Mouse (Mus musculus) R1 (cell line): Measurements from ENCODE around the gene Fuz.

Experiments
- DNase-seq: peaks from one replicate; pipeline ENCODE4 v3.0.0-alpha.2; 2018; ENCODE audit warnings: low read depth, low spot score

Fuz gene

DNA sequence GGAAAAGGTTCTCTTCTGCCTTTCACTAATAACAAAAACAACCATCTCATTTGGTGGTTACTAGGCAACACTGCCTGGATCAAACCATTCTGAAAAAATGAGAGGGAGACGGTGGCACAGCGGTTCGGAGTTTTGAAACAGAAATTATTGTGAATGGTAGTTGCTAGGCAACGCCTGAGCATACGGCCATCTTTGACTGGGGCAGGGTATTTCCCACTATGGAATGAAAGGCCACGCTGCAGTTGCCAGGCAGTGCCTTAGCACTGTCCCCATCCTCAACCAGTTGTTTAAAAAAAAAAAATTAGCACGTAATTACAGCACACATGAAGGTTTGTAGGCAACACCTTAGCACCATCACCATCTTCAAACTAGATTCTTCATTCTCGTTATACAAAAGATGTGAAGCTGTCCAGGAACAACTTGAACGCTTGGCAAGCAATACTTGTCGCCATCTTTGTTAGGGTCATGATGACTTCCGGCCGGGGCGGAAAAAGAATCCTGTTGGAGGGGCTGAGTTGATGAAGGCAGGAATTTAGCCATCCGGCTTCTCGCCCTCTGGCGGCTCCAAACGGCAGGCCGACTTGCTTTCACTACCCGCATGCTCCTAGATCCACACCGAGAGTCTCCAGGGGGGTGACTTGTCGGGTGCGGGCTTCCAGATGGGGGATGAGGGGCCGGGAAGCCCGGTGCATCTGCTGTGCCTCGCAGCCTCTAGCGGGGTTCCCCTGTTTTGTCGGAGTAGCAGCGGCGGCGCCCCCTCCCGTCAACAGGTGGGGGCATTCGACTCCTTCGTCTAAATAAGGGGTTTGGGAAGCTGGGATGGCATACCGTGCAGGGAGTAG is at the start of gene Fuz:
Gene Fuz, plus strand, starts transcription at position 487 of the 842 bp plus-strand sequence.
- peak; percentile 99 for DNase-seq

DNA sequence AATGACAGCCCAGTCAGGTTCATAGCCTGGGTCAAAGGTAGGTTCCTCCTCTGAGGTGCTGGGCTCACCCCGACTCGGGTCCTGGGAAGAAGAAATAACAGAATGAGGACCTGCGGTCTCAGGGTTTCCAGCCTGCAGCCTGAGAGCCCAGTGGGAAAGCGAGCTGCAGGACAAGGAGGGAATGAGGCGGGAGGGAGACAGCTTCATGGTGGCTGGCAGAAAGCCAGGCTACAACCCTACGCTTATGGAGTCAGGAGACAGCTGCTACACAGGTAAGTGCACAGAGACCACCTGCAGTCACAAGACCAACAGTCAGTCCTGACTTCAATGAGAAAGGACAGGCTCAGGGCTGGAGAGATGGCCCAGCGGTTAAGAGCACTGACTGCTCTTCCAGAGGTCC is 49.1 kb upstream of the Fuz start:
- DNase-seq, result no peak

GRCm38 (mm10) chr7:44847772-44848171 is 48.1 kb upstream of the Fuz start:
- DNase-seq, result no peak

- DNase-seq, result peak; percentile 100
Measured at GRCm38 (mm10) chr7:44848561-44849415, 47.1 kb upstream of the Fuz start, which contains the start of the genes Akt1s1 and Tbc1d17. Gene Akt1s1, plus strand, starts transcription at chr7:44848991. Gene Tbc1d17, minus strand, starts transcription at chr7:44849079.

GRCm38 (mm10) chr7:44849416-44850111 is 46.3 kb upstream of the Fuz start:
- peak; percentile 96 for DNase-seq

DNA sequence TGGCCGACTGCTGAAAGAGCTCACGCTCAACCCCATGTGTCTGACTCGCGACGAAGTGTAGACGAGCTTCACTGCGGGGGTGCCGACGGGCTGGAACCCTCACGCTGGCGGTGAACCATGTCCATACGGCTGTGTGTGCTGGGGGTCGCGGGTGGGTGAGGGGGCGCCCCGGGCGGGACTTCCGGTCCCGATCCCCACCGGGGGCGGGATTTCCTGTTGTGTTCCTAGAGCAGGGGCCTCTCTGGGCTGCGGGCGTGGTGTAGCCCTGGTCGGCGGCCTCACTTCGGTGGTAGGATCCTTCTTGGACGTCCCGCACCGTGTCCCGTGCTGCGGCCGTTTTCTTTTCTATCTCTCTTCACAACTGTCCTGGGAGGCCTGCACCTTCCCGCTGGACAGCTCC is 45.7 kb upstream of the Fuz start:
- DNase-seq, result peak; percentile 85

- no peak for DNase-seq
Measured at GRCm38 (mm10) chr7:44850789-44851624, 44.9 kb upstream of the Fuz start.

DNA sequence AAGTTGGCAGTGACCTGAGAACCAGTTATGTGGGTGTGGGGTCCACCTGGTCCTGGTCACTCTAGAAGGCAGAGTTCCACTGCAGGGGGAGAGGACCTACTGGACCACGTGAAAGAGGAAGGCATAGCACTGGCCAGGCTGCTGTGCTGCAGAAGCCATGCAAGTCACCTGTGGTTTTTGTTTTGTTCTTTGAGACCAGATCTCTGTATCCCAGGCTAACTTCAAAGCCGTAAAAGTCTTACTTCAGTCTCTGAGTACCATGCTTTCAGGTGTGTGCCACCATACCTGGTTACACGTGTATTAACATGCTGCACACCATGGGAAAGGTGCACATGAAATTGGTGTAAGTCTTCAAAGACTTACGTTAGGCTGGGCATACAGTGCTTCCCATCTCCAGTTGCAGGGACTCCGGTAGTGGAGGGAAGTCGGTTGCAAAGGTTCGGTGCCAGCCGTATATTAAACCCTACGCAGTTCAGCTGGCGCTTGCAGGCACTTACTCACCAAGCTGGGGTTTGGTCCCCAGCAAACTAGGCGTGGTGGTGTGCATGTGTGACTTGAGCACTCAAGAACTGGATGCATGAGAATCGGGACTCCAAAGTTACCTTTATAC is 44.1 kb upstream of the Fuz start:
- DNase-seq, result no peak

DNA sequence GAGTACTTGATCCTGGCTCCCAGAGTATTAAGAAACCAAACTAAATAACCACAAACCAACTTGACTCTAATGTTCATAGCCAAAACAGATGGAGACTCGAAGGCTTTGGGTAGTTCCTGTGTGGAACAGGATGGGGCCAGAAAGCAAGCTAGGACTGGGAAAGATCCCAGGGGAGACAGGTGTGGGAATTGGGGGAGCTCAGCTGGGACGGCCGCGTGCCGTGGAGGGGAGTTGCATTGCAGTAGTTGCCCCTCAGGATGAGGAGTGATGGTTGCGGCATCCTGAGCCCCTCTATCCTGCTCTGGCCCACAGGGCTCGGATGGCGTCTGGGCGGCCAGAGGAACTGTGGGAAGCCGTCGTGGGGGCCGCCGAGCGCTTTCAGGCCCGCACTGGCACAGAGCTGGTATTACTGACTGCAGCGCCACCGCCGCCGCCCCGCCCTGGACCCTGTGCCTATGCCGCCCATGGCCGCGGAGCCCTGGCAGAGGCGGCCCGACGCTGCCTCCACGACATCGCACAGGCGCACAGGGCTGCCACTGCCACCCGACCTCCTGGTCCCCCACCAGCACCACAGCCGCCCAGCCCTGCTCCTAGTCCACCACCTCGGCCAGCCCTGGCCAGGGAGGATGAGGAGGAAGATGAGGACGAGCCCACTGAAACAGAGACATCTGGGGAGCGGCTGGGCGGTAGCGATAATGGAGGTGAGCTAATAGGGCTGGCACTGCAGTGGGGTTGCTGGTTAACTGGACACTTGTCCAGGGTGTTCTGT is 43.4 kb upstream of the Fuz start:
- no peak for DNase-seq

DNA sequence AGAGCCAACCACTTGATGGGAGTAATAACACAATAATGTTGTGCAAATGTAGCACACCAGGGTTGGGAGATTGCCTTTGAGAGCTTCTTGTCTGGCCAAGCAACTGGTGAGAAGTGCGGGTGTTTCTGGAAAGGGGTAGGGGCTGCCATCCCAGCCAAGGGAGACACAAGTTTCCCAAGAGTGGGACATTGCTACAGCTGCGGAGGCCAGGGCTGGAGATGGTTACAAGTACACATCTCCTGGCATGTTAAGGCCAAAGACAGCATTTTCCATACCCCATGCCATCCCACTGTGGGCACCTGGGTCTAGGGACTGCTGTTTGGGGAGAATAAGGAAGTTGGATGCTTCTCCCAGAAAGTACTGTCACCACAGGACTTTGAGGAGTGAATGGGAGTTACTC is 42.8 kb upstream of the Fuz start:
- DNase-seq, result no peak

DNA sequence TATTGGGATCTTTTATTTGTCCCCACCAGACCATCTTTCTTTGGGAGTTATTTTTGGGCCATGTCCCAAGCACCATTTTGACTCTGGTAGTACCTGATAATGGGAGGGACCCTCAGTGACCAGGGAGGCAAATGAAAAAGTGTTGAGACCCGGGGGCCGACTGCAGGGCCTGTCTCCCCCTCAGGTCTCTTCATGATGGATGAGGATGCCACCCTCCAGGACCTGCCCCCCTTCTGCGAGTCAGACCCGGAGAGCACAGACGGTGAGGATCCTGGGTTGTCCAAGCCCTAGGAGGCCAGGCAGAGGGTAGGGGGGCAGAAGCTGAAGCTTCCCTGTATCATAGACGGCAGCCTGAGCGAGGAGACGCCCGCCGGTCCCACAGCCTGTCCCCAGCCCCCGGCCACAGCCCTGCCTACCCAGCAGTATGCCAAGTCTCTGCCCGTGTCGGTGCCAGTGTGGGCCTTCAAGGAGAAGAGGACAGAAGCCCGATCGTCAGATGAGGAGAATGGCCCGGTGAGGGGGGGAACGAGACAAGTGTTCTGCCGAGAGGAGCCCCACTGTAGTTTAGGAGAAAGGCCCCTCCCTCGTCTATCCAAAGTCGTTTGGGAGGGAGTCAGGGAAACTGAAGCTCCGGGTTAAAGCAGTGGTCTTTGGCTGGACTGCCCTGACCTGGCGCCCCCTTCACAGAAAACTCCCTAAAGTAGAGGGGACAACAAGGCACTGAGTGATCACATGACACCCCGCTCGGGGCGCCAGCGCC is 42.1 kb upstream of the Fuz start:
- DNase-seq, result no peak

GRCm38 (mm10) chr7:44854356-44855031 is 41.4 kb upstream of the Fuz start:
- DNase-seq, result peak; percentile 90

GRCm38 (mm10) chr7:44855036-44855435 is 40.8 kb upstream of the Fuz start:
- no peak for DNase-seq

DNA sequence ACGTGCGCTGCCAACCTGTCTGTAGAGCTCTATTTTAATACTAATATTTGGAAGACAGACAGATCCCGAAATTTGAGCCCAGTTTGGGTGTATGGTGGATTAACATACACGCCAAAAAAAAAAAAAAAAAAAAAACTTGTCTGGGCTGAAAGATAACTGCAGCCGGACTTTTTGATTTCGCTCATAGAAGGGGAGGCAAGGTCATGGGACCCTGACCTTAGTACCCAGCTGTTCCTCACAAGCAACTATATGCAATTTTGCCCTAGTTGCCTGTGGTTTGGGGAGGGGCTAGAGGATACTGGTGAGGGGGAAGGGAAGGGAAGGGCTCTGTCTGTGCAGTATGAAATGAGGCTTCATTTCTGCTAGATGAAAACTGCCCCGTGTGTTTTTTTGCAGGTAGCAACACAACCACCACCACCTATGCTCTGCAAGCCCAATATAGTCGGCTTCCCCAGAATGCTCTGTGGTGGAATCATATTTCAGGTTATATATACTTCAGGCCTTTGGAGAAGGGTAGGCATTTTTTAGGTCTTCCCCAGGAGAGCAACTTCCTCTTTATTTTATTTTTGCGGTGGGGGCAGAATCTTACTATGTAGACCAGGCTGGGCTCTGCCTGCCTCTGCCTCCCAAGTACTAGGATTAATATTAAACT is 39.5 kb upstream of the Fuz start:
- peak; percentile 42 for DNase-seq

DNA sequence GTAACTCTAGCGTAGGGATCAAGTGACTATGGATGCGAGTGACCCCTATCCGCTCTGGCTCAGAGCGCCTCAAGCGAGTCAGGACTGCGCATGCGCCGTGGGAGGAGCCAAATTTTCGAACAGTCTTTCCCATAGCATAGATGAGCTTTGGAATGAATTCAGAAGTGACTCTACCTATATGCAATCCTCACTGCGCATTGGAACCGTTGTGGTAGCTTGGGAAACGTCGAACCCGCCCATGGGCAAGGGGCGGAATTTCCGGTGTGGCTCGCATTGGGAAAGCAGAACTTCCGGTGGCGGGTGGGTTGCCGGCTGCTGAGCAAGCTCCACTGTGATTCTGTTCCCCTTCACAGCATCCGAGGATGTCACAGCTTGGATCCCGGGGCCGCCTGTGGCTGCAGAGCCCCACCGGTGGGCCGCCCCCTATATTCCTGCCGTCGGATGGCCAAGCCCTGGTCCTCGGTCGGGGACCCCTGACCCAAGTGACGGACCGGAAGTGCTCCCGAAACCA is 38.8 kb upstream of the Fuz start, which contains the start of gene Pnkp:
Gene Pnkp, plus strand, starts transcription at position 98 of the 511 bp plus-strand sequence.
- DNase-seq, result peak; percentile 96

DNA sequence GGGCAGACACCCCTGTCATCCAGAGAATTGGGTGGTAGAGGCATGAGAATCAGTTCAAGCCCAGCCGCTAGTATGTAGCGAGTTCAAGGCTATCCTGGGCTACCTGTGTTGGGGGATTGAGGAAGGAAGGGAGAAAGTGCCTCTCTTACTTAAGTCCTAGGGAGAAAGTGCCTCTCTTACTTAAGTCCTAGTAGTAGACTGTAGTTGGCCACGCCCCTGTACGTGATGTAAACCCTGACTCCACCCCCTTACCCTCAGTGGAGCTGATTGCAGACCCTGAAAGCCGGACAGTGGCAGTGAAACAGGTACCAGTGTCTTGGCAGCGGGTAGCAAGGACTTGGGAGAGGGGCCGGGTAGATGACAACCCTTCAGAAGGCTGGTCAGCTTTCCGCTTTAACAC is 38.0 kb upstream of the Fuz start:
- DNase-seq, result peak; percentile 85

GRCm38 (mm10) chr7:44859896-44860295 is 36.0 kb upstream of the Fuz start:
- no peak for DNase-seq
